Mouse (Mus musculus) kidney, adult 2 months (tissue): ENCODE measurements around the gene Parp14.

Source experiments
- CTCF ChIP-seq: fragments of 200-500 bp; conservative IDR thresholded peaks from 2 replicates; pipeline ENCODE4 v1.5.1; 2011; ENCODE audit warnings: low read depth, mild to moderate bottlenecking, control low read depth, low read length, moderate library complexity, mixed read lengths; ENCODE audit not compliant: insufficient read depth, insufficient read length
- POLR2A ChIP-seq: fragments of 200-500 bp; IDR thresholded peaks from one replicate; pipeline ENCODE4 v1.6.1; 2011; ENCODE audit warnings: low read depth, low read length, control low read depth

- TF ChIP-seq CTCF, result no peak
- TF ChIP-seq POLR2A, result no peak
Measured at GRCm38 (mm10) chr16:35904121-35904736, 32.9 kb upstream of the Parp14 start.
